Mouse (Mus musculus) right cerebral cortex, postnatal 10 days (tissue): ENCODE measurements around the gene Vmn1r33.
"Not testable (repeated sequence)": the region's sequence is repeated elsewhere in the genome, so short reads cannot be mapped to it uniquely, and the experiment has no call there.

Source experiments
- DNase-seq, 2 experiments: peaks; one replicate each; pipeline ENCODE4 v3.0.0; 2021; ENCODE audit warnings: low spot score in 2 of 2

Gene Vmn1r33

GRCm38 (mm10) chr6:66618182-66618581 lies at the start of gene Vmn1r33:
Gene Vmn1r33 (minus strand): TSS chr6:66618282.
- DNase-seq = not testable (repeated sequence)

GRCm38 (mm10) chr6:66643779-66644178 lies 25.7 kb upstream of the Vmn1r33 start, which contains the start of gene Vmn1r34:
Gene Vmn1r34 (minus strand): TSS chr6:66643879.
- DNase-seq = no peak

- DNase-seq = no peak
Observed at GRCm38 (mm10) chr6:66595804-66596203, 22.3 kb downstream of the Vmn1r33 start.
